Mouse (Mus musculus) adrenal gland, adult (tissue): Measurements from ENCODE around the gene Syt13.
A peak's percentile ranks its signal among the peaks of the same experiment; 100 is the strongest.

ENCODE experiments used
- DNase-seq, 2 experiments: peaks; one replicate each; pipeline ENCODE4 v3.0.0; 2022 to 2023; ENCODE audit warnings: low spot score in 1 of 2; ENCODE audit not compliant: inconsistent age in 2 of 2

Gene Syt13

GRCm38 (mm10) chr2:92991976-92992375 is 77.1 kb downstream of the Syt13 start:
- DNase-seq = no peak

GRCm38 (mm10) chr2:93005028-93005427 is 90.1 kb downstream of the Syt13 start:
- peak in 1 of 2 experiments; percentile 64 for DNase-seq
